Mouse (Mus musculus): ENCODE measurements around the gene Cbx4.

GRCm38 (mm10) chr11:119093322-119093721, 7.3 kb upstream of the Cbx4 start:
- no peak for TF ChIP-seq EP300 (optimal IDR thresholded peaks at IDR 0.05)
- TF ChIP-seq CTCF (IDR thresholded peaks at IDR 0.05; ENCODE audit: low read depth), result no peak
